Mouse (Mus musculus): ENCODE data around the gene Mup13.
"Not testable (repeated sequence)": the region's sequence is repeated elsewhere in the genome, so short reads cannot be mapped to it uniquely, and the experiment has no call there.

The Mup13 gene

GRCm38 (mm10) chr4:61228186-61228585 lies at the start of gene Mup13:
TSS of gene Mup13 (minus strand) at chr4:61228286.
- not testable (repeated sequence) for DNase-seq (ENCODE audit: low read depth, low spot score); H3K36me3 ChIP-seq (ENCODE audit: control insufficient read depth, insufficient read depth, low read length, poor library complexity, severe bottlenecking); H3K27me3 ChIP-seq (ENCODE audit: control insufficient read depth, insufficient read depth, low read length, poor library complexity, severe bottlenecking)
